Mouse (Mus musculus): ENCODE measurements around the gene Arhgef3.

Arhgef3 gene

DNA sequence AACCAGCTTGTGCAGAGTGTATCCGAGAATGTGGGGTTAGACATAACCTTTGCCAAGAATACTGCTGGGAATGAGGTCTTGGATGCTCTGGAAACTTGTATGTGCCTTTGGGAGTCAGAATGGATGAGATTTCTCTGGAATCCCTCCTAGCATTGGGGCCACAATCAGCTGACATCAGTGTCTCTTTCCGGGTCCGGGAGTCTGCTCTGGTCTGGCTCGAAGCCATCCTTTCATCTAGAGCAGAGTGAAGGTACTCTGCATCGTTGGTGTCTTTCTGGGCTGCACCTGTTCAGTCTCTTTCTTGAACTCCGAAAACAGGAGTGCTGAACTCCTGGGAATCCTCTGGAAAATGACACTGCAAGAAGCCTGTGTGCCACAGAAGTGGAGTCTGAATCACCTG is 1.3 kb downstream of the Arhgef3 start:
- no peak for DNase-seq

DNA sequence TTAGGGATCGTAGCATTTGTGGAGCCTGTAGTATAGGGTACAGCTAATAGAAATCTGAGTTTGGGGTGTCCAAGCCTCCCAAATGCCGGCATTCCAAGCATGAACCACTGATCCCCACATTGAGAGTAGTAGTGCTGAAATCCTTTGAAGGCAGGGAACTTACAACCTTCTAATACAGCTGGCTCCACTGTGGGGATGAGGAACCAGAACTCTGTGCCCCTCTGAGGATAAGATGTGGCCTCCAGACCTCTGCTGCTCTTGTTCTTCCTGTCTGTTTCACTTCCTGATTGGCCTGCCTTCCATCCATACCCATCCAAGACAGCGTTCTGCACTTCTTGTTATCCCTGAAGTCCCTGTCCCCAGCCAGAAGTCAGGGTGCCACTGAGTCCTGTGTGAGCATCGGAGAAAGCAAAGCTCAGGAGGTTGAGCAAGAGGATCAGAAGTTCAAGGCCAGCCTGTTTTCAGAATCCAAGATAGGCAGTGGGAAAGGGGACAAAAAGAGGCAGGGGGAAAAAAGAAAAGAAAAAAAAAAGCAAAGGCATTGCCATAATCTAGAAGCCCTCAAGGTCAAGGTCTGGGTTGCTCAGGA is 2.0 kb downstream of the Arhgef3 start:
- no peak for DNase-seq

DNA sequence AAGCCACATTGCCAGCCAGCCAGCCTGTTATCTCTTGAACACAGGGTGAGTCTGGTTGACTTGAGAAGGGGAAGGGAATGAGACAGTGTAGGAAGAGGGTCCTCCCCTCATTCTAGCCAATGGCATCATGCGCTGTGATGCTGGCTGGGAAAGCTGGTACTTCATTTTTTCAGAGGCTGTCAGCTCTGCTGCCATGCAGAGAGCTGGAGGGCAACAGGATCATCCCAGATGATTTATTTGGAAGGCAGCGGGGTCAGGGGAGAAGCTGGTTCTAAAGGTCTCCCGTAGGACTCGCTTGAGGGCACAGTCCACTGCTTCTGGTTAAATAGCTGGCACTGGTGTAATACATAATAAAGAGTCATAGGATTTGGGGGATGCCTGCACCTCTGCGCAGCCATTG is 3.8 kb downstream of the Arhgef3 start:
- no peak for DNase-seq

DNA sequence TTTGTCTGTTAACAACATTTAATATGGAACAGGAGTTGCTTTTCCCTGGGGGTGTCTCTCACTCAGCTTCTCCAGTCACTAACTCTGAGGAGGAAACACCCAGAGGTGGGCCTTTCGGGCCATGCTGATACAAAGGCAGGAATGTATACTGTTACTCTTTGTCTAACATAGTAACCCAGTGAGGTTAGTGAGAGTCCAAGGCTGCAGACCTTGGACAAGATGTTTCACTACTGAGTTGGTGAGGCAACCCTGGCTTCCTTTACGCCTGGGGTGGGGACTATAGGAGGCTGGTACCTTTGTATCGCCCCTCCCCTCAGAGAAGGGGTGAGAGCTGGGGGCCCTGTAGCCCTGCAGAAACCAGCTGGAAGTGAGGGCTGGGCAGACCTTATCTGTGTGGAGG is 7.9 kb downstream of the Arhgef3 start:
- no peak for DNase-seq

DNA sequence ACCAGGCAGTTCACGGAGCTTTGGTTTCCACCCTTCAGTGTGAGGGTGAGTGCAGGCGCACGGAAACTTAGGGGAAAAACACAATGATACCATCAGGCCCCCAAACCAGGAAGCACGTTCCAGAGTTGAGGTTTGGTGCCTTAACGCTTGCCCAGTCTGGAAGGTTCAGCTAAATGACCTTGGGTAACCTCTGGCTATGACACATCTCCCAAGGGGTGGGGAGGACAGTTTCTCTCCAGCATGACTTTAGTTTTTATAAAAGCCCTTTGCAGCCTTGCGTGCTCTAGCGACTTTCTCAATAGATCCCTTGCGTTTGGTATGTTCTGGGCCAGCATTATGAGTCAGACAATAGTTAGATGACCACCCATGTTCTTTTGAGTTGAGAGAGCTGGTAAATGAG is 8.8 kb downstream of the Arhgef3 start:
- DNase-seq: no peak

DNA sequence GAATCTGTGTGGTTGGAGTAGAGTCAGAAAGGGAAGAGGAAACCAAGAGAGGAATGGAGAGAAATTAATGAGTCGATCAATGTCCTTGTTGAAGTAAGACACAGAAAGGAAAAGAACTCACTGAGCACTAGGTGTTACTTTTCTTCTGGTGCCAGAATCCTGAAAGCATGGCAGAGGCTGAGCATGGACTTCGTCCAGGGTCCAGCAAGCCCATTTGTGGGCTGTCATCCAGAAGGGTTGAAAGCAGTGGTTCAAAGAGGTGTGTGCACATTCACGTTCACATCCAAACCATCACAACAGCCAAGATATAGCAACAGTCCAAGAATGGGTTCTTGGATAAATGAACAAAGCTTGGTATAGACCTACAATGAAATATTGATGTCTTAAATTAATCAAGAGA is 15.3 kb downstream of the Arhgef3 start:
- DNase-seq: no peak

DNA sequence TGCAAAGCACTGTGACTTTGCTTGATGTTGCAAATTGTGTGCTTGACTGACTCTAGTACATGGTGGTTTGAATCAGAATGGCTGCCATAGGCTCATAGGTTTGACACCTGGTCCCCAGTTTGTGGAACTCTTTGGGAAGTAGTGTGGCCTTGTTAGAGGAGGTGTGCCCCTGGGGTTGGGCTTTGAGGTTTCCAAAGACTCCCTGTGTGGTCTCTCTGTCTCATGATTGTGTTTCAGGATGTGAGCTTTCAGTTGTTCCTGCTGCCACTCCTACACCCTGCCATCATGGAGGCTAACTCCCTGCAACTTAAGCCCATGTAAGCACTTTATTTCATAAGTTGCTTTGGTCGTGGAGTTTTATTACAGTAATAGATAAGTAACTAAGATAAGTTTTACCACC is 16.0 kb downstream of the Arhgef3 start:
- DNase-seq: no peak

DNA sequence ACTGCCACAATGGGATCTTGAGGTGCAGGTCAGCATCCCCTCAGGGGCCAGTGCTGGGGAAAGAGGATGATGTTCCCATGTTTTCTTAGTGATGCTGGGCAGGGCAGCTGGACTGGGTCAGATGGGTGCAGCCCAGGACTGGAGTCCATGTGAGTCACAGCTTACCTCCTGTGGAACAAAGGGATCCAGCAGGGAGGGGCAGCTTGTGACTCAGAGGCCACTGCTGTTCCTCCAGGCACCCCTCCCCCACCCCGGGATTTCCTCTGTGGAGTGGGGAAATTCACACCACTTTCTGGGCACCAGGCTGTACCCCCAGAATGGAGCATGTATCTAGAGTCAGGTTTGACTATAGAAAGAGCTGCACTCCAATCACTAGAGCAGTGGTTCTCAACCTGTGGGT is 16.8 kb downstream of the Arhgef3 start:
- no peak for DNase-seq

DNA sequence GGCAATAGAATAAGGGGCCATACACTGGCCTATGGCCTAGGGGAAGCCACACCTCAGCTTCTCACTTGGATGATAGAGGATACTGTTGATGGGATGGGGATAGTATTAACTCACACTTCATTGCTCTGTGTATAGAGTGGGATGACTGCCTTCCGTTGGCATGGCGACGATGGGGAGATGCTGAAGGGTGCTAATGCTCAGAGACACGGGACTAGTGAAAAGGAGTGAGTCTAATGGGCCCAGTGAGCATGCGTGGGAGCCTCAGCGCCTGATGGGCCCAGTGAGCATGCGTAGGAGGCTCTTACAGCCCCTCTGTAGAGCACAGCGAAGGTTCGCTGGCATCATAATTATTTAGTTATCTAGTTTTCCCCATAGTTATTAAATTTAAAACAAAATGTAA is 24.2 kb downstream of the Arhgef3 start:
- no peak for DNase-seq

DNA sequence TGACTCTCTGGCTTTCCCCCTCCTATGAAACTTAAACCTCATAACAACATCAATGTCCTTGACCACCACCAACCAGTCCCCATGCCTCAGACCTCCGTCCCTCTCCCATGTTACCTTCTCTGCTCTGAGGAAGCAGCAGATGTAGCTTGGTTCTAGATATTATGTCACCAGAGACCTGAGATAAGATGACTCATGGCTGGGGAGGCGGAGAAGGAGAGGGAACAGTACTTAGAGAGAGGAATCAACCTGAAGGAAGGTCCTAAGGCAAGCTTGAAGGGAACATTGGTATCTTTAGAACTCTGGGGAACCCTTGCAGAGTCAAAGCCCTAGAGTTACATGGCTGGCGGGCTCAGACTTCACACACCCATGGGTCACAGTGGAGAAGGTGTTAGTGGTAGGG is 25.3 kb downstream of the Arhgef3 start:
- no peak for DNase-seq

DNA sequence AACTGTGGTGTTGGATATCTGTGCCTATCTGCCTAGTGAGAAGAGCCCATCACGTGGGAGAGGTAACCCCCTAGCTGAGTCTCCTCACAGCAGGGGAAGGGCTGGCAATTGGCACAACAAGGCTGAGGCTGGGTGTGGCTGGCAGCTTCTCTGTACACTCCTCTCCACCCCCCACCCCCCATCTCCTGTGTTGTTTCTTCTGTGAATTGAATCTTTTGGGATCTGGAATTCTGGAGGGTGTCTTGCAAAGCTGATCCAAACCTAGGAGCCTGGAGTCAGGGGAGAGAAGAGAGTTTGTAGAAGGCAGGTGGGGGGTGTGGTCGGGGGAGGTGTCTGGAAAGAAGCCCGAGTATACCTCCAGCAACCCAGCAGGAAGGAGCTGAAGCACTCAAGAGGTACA is 26.8 kb downstream of the Arhgef3 start:
- no peak for DNase-seq

DNA sequence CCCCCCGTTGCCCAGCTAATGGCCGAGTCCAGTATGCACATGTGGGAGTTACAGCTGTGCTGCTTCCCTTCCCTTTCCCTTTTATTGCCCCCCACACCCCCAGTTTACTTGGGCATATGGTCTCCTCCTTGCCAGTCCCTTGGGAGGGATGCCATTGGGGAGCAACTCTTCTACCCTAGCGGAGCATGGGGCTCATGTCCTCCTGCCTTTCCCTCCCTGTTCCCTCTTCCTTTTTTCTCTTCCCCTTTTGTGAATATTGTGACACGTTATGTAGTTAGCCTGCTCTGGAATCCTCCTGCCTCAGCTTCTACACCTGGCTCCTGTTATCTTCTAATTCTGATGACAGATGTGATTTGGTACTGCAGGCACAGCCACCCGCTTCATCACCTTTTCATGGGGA is 28.0 kb downstream of the Arhgef3 start:
- DNase-seq: no peak

DNA sequence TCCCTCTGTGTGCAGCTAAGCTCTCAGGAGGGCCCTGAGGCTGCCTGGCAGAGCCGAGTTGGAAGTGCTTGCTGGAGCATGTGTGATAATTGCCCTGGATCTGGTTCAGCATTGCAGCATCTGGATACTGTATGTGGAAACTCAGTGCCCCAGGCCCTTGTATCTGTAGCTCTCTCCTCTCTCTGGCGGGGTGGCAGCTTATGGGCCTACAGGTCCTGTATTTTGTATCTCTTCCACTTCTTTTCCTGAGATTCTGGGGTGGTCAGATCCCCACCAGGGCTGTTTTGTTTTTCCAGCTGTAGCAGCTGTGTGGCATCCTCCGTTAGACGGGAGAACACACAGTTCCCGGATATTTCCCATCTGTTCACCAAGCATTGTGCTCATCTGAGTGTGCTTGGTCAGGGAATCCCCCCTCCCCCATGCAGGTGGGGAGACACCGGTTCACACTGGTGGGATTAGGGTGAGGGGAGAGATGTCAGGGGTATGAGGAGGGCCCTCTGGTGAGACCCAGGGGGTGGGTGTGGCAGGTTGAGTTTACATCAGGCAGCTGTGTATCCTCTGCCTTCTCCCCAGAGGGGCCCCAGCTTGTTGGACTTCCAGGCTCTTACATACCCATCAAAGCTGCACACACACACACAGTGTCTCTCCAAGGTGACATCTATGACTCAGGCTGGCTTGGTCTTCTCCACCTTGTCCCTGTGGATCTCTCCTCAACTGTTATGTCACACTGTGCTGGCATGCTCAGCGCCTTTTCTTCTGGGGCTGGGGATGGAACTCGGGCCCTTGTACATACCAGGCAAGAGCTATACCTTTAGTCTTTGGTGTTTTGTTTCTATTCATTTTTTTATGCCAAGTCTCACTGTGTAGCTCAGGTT is 30.7 kb downstream of the Arhgef3 start:
- DNase-seq: no peak

DNA sequence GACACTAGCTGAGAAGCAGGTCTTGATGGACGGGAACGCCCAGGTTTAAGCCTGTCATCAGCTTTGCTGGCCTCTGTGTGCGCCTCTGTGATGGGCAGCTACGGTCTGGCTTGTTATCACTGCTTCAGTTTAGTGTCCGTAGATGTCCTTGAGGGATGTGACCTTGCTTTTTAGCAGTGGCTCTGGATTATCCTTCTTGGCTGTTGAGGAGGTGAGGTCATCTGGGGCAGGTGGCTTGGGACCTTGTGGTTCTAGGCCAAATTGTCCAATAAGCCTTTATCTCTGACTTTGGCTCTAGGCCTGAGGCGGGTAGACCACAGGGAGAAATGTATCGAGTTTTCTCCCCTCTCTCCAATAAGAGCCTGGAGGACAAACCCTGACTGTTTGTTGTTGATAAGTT is 33.0 kb downstream of the Arhgef3 start:
- no peak for DNase-seq

DNA sequence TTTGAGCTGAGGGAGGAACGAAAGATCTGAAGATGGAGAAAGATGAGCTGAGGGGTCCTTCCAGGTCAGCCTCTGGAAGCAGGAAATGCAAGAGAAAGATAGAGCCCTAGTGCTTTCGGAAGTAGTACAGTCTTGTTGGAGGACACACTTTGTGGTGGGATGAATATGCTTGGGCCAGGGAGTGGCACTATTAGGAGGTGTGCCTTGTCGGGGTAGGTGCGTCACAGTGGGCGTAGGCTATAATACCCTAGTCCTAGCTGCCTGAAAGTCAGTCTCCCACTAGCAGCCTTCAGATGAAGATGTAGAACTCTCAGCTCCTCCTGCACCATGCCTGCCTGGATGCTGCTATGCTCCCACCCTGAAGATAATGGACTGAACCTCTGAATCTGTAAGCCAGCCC is 34.7 kb downstream of the Arhgef3 start:
- DNase-seq: no peak

DNA sequence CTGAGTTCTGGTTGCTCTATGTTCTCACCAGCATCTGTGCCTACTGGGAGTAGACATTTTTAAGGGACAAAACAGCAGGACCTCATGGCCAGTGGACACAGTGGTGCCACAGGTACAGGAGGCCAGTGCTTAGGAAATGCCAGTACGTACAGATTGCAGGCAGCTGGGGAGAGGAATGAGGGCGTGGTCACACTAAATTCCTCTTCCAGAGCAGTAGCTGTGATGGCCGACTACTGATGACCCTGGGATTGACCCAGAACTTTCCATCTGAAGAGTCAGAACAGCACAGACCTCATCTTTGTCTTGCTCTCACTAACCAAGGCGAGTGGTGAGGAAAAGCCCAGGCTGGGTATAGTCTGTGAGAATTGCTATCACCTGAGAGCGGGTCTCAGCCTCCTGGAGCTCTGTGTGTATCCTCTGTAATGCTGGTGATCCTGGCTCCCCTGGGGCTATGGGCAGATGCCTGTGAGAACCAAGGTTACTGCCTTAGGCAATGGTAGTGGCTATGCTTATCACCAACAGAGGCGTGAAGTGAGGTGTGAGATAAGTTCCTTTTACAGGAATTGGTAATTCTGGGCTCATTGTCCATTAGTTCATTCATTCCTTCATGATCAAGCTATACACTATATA is 35.4 kb downstream of the Arhgef3 start:
- no peak for DNase-seq

DNA sequence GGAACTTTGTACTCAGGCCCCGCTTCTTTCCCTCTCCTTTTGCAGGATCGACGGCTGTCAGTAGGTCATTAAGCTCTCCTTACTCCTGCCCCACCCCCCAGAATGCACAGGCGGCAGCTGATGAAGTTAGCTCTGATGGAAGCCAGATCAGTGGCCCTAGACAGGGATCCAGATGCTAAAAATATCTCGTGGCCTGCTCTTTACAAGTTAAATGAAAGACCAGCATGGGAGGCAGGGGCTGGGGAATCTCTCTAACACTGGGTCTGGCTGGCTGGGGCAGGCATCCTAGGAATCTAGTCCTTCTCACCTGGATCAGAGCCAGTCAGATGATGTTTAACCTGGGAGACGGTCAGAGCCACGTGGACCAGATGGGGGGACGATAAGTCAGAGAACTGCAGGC is 36.7 kb downstream of the Arhgef3 start:
- no peak for DNase-seq

DNA sequence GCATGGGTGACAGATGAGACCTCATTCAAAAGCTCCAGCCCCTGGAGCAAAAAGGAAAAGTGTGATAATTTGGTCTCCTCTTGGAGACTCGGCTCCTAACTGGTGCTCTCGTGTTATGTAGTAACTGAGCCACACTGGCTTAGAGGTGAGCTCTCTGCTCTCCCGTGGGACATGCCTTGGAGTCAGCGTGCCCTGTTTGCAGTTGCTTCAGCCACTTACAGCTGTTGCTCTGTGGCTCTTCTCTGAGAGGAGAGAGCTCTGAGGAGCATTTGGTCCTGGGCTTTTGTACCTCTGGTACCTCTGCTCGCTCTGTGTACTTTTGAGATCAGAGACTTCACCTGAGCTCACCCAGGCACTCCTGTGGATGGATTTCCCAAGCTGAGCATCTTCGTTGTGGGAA is 40.4 kb downstream of the Arhgef3 start:
- no peak for DNase-seq

DNA sequence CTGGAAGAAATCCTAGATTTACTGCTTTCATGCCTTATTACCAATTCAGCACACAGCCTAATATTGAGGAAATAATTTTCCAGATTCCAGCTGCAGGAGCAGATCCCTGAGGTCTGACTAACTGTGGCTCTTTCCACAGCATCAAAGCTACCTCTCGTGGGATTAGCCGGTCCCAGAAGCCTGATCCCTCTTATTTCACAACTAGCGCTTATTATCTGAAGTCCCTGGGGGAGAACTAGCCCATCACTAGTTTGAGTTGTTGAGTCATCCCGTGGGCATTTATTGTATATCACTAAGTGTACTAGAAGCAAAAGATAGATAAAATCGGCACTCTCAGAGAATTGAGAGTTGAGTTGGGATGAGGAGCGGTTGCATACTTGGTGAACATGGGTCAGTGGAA is 41.3 kb downstream of the Arhgef3 start:
- no peak for DNase-seq

DNA sequence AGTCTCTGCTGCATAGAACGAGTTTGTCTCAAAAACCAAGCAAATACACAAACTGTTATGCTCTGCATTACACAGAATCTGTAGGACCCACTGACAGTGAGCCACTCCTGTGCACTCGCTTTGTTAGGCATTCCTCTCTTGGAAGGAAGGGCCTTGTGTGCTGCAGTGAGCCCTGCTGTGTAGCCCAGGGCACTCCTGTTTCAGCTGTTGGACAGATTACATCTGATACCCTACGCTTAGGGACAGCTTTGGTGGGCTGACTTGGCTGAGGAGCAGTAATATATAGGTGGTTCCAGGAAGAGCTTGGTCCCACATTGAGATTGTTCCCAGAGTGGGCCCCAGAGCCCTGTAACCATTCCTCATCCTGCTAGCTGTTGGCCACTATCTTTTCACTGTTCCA is 43.4 kb downstream of the Arhgef3 start:
- DNase-seq: no peak

DNA sequence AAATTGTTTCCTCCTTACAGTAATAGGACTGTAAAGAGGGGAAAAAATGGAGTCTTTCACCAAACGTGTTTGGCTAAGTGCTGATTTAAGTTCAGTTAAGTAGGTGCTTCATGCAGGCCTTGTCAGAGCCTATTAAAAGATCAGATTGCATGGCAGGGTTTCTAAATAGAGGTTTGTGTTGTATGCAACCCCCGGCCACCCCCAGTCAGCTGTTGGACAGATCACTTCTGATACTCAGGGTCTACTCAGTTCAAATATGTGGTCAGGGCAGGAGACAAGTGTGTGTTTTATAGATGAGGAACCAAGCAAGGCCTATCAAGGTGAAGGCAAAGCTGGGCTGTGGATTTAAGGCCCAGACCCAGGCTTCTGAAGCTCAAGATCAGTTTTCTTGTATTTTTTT is 44.1 kb downstream of the Arhgef3 start:
- DNase-seq: no peak

DNA sequence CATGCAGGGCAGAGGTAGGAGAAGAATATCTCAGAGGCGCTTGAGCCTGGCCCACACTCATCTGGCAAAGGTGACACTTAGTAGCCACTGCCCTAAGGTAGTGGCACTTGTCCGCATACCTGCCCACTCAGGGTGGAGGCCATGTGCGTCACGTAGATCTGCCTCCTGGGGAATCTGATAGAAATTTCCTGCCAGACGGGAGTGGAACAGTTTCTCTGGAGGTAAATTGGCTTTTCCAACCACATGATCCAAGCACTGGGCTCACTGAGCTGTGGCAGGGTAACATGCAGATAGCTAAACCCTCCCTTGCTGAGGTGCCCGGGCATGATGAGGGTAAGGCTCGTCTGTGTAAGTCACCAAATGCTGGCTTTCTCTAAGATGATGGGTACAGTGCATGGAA is 46.1 kb downstream of the Arhgef3 start:
- DNase-seq: no peak

DNA sequence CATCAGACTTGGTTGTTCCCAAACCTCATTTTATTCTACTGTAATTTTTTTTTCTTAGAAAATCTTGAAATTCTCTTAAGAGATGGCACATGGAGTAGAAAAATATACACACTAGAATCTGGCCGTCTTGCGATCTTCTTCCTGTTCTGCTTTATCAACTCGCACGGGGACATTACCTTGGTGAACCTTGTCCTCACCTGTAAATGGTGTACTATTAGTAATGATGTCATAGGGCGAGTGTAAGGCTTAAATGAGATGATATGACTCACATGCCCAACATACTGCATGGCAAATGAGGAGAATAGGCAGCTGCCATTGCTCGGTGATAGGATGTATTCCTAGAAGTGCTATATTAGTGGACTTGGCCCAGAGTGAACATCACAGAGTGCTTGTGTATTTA is 49.9 kb downstream of the Arhgef3 start:
- no peak for DNase-seq

DNA sequence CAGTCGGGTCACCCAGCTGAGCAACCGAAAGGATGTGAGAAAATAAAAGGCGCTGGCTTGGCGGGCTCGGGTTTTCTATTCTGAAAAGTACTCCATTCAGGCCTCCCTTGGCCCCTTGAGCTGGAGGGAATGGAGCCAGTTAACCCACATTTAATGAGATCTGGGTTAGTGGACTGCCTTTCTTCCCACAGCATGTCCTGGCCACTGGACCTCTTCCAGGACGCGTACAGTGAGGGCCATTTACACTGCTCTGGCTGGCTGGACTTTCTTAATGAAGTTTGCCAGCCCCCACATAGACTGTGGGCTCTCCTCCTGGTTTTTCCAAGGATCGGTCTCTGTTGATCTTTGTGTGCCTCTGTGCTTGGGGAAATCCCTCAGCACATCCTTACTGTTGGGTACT is 52.1 kb downstream of the Arhgef3 start:
- no peak for DNase-seq

DNA sequence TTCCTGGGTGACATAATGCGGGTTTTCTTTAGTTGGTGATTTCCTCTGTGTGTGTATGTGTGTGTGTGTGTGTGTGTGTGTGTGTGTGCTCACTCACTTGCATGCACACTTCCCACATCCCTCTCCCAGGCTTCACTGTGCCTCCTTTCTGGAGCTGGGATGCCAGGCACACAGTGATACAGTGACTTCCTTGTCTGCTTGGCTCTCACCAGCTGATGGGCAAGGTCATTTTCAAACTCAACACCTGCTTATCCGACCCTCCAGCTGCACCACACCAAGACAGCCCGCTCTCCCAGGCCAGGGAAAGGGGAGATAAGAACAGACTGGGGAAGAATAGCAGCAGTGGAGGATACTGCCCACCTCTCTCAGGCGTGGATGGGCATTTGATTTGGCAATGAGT is 52.5 kb downstream of the Arhgef3 start:
- no peak for DNase-seq
